Mouse (Mus musculus): Measurements from ENCODE around the gene Zdhhc4.

Gene Zdhhc4

GRCm38 (mm10) chr5:143328690-143329495 lies at the start of gene Zdhhc4:
Gene Zdhhc4, minus strand, starts transcription at chr5:143329256.
- DNase-seq (ENCODE audit: low spot score): peak; percentile 90

DNA sequence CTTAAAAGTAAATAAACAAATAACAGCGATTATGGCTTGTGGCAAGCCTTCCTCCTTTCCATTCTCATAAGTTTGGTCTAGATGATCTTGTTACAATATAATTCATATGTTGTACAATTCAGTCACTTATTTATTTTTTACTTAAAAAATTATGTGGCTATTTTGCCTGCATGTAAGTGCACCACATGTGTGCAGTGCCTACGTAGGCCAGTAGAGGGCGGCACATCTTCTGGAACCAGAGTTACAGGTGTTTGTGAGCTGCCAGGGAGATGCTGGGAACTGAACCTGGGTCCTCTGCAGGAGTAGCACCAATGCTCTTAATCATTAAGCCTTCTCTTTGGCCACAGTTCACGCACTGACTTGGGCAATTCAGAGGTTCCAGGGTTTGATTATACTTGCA lies 47.1 kb upstream of the Zdhhc4 start:
- no peak for DNase-seq (ENCODE audit: low spot score)

- DNase-seq (ENCODE audit: low spot score): peak; percentile 67
Measured at GRCm38 (mm10) chr5:143375242-143375641, 46.2 kb upstream of the Zdhhc4 start.

DNA sequence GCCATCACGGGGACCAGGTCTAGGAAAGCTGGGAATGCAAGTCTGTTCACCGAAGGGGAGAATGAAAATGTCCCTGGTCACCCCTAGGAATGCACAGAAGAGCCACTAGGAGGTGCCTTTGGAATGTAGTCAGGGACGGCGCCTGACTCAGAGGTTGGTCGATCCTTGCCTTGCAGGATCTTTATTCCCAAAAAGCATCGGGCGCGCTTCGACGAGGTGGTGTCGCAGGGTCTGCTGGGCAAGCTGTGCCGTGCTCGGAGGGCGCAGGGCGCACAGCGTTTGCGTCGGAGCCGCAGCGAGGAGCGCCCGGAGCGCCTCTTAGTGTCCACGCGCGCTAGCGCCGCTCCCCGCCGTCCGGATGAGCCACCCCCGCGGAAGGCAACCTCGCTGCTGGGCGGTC lies 43.8 kb upstream of the Zdhhc4 start:
- DNase-seq (ENCODE audit: low spot score): no peak

- DNase-seq (ENCODE audit: low spot score): no peak
Measured at GRCm38 (mm10) chr5:143371146-143371510, 42.1 kb upstream of the Zdhhc4 start.

GRCm38 (mm10) chr5:143370416-143371145 lies 41.5 kb upstream of the Zdhhc4 start:
- no peak for DNase-seq (ENCODE audit: low spot score)

GRCm38 (mm10) chr5:143369611-143370255 lies 40.7 kb upstream of the Zdhhc4 start:
- no peak for DNase-seq (ENCODE audit: low spot score)

GRCm38 (mm10) chr5:143367931-143368330 lies 38.9 kb upstream of the Zdhhc4 start:
- DNase-seq (ENCODE audit: low spot score): no peak

DNA sequence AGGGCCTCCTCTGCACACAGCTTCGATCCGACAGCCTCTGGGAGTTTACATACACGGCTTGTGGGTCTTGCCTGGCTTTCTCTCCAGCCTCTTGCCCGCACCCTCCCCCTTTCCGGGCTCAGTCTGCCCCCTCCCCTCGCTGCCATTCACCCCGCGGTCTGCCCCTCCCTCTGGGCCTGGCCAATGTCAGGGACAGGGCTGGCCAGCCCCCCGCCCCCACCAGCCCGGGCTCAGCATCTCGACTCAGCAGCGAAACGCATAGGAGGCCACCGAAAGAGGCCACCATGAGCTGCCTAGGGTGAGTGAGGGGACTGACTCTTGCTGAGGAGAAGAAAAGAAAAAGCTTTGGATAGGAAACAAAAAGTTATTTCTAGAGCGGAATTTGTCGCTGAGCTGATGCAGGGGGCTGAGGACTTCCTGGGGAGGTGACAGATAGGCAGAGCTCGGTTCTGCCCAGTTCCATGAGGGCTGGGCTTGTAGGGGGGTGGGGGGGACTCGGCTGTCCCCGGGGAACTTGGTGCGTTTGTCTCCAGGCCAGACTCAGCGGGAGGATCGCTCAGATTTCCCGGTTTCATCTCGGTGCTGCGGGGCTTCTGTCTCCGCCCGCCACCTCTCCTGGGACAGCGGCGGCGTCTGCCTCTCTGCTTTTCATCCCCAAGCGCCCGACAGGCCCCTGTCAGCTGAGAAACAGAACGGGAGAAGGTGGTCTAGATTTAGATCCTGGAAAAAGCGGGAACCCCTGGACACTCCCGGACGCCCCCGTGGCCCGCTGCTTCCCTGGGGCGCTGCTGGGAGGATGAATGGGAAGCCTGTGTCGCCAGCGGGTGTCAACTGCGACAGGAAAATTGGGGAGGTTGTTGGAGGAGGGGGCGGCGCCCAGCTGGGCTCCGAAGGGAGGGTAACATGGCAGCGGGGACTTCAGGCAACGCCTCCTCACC lies 34.9 kb upstream of the Zdhhc4 start:
- DNase-seq (ENCODE audit: low spot score): no peak

DNA sequence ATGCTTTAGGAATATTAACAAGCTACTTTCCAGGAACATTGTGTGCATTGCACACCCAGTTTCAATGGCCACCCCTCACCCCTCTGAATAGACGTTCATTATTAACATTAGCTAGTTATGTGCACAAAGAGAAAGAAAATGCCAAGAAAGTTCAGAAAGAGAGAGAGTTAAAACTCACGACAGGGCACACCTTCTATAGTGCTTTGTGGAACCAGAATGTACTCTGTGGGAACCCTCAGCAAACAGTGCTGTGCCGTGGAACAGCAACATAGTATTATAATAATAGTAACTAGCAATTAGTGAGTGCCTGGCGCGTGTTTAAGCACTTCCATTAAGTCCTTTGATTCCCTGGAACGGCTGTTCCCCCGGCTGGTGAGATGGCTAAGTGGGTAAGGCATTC lies 32.4 kb upstream of the Zdhhc4 start:
- DNase-seq (ENCODE audit: low spot score): no peak

GRCm38 (mm10) chr5:143360000-143360399 lies 30.9 kb upstream of the Zdhhc4 start:
- no peak for DNase-seq (ENCODE audit: low spot score)

DNA sequence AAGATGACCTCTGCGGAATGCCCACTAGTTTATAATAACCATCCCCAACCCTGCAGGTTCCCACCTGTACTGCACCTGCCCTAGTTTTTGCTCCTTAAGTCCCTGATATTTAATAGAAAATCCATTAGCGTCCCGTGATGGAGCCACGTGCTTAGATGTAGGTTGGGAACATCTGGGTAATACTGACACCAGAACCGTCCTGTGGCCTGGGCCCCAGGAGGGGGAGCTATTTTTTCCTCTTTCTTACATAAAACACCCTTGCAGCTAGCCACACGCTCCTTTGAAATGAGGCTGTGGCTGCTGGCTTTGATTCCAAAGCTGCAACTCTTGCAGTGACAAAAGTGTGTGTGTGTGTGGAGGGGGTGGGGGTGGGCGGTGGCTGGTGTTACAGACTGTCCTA lies 30.2 kb upstream of the Zdhhc4 start:
- DNase-seq (ENCODE audit: low spot score): no peak

- no peak for DNase-seq (ENCODE audit: low spot score)
Measured at GRCm38 (mm10) chr5:143357564-143357963, 28.5 kb upstream of the Zdhhc4 start.

DNA sequence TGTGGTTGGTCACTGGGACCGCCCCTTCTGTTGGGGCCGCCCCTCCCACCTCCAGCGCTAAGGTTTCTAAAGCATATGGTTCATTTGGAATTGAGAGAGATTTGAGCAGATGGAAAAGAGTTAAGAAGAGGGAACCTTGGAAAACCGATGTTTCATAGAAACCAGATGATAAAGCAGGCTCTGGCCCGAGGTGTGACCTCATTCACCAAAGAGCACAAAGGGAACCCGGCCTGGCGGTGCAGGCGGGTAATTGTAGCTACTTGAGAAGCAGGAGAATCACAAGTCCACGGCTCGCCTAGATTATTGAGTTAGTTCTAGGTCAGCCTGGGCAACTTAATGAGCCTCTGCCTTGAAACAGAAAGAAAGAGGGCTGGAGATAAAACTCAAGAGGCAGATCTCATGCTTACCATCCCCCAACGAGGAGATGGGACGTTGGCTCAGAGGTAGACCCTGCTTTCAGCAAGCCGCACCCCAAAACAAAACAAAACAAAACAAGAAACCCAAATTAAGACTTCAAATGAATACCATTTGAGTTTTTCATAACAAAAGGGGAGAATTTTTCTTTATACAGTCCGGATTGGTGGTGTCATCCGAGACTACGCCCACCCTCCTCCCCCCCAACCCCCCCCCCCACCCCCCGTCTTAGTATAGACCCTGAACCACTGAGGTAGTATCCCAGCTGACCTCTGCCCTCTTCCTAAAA lies 27.8 kb upstream of the Zdhhc4 start, which contains the start of gene Grid2ip:
TSS of gene Grid2ip (plus strand) at position 653 of the 703 bp plus-strand sequence.
- DNase-seq (ENCODE audit: low spot score): no peak

- DNase-seq (ENCODE audit: low spot score): no peak
Measured at GRCm38 (mm10) chr5:143356017-143356416, 27.0 kb upstream of the Zdhhc4 start.

DNA sequence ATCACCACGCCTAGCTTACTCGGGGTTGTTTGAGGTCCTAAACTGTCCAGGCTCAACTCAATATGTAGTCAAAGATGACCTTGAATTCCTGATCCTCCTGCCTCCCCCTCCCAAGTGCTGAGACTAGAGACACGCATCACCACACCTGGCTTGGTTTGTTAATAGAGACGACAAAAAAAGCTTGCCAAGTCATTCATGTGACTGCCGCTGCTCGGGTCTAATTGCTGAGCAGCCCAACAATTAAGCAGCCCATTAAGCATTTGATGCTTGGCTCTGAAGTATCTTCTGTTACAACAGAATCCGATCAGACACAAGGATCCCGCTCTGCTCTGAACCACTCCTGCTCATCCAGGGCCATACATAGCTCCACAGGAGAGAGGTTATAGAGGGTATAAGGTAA lies 17.3 kb upstream of the Zdhhc4 start:
- no peak for DNase-seq (ENCODE audit: low spot score)

DNA sequence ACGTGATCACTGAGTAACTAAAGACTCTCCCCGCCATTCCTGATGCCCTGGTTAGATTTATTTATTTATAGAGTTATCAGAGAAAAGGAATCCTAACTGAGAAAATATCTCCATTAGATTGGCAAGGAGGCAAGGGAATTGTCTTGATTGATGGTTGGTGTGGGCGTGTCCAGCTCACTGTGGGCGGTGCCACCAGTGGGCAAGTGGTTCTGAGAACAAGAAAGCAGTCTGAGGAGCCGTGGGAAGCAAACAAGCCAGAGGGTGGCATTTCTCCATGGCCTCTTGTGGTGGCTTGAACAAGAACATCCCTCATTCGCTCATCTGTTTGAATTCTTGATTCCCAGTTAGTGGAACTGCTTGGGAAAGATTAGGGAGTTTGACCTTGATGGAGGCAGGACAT lies 10.5 kb upstream of the Zdhhc4 start:
- DNase-seq (ENCODE audit: low spot score): no peak

- no peak for DNase-seq (ENCODE audit: low spot score)
Measured at GRCm38 (mm10) chr5:143336559-143336958, 7.5 kb upstream of the Zdhhc4 start.

GRCm38 (mm10) chr5:143335089-143335460 lies 6.0 kb upstream of the Zdhhc4 start:
- no peak for DNase-seq (ENCODE audit: low spot score)

DNA sequence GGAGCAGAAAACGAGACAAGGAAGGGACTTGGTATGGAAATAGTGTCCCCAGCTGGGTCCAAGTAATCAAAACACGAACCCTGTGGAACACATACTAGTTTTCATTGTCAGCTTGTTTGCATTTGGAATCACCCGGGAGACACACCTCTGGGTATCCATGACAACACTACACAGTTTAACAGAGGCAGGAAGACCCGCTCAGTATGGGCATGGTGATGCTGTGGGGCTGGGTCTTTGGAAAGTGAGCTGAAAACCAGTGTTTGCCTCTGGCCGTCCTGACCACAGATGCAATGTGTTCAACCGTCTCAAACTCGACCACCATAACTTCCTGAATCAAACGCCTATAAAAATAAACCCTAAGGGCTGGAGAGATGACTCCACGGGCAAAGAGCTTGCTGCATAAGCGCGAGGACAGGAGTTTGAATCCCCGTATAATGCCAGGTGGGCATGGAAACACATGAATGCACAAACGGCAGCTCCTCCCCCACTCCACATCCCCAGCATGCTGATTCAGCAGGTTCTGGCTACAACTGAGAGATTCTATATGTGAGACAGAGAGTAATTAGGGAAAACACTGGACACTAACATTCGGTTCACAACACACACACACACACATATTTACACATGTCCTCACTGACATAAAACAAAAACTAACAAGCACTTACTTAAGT lies 5.5 kb upstream of the Zdhhc4 start:
- no peak for DNase-seq (ENCODE audit: low spot score)

GRCm38 (mm10) chr5:143333872-143334271 lies 4.8 kb upstream of the Zdhhc4 start:
- peak; percentile 54 for DNase-seq (ENCODE audit: low spot score)
